ENCODE assay signal across 13 mouse cellular contexts in the genomic region with DNA sequence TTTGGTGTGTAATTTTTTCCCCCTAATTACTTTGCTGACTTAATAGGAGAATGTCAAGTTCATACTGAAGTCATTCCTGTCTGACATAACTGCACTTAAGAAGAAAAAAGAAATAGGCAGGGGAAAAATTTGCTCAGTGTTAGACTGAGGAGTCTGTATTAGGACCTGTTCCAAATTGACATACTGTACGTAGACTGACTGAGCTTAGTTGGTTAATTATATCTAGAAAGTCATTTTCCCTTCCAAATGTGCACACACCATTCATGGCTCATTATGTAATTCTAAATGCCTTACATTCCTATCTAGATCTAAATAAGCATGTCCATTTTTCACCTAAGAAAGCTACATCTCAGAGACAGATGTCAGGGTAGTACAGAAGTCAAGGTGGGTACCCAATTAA.
"Had no signal": no experiment of that assay in that cellular context is flagged by ENCODE, and none has a peak within 500 bp of the region (broad histone marks: within the 10 kb centered on the region; RNA-seq: fewer than 3 reads in every experiment).

No protein-coding gene starts in this region.

- H3K4me2 ChIP-seq: limb, embryonic 15.5 days; liver, embryonic 12.5 days; lung, embryonic 14.5 days; neural tube, embryonic 13.5 days; stomach, embryonic 15.5 days had no signal

- H3K9me3 ChIP-seq: limb, embryonic 15.5 days; liver, embryonic 12.5 days; midbrain, embryonic 10.5 days; neural tube, embryonic 13.5 days; stomach, embryonic 15.5 days had no signal

- H3K4me1 ChIP-seq: limb, embryonic 15.5 days; liver, embryonic 12.5 days; midbrain, embryonic 10.5 days; neural tube, embryonic 13.5 days; stomach, embryonic 15.5 days had no signal

- H3K27me3 ChIP-seq: limb, embryonic 15.5 days; liver, embryonic 12.5 days; neural tube, embryonic 13.5 days; stomach, embryonic 15.5 days had no signal

- H3K4me3 ChIP-seq: limb, embryonic 15.5 days; liver, embryonic 12.5 days; midbrain, embryonic 10.5 days; neural tube, embryonic 13.5 days; stomach, embryonic 15.5 days had no signal

- ATAC-seq: liver, embryonic 12.5 days; midbrain, embryonic 16.5 days had no signal

- H3K36me3 ChIP-seq: limb, embryonic 15.5 days; liver, embryonic 12.5 days; midbrain, embryonic 10.5 days; neural tube, embryonic 13.5 days; stomach, embryonic 15.5 days had no signal

- H3K9ac ChIP-seq: limb, embryonic 15.5 days; liver, embryonic 12.5 days; lung, embryonic 14.5 days; neural tube, embryonic 13.5 days; stomach, embryonic 15.5 days had no signal

- H3K27ac ChIP-seq: limb, embryonic 15.5 days; liver, embryonic 12.5 days; midbrain, embryonic 10.5 days; neural tube, embryonic 13.5 days; stomach, embryonic 15.5 days had no signal

- DNase-seq: kidney, postnatal 10 days; lung, embryonic 14.5 days; lung, postnatal 10 days; lung, postnatal 4 days; retina, postnatal 1 day; right cerebral cortex, postnatal 4 days; thymus, postnatal 36 days had no signal
